Mouse (Mus musculus): ENCODE measurements at regions not wholly inside any gene's neighbourhood (a gene's known extent, or its start where the extent isn't known, plus 50 kb on each side); places are given as distances from the start of the nearest gene placed in this dataset.

- DNase-seq: no peak
- no peaks in the 10 kb centered on the region for H3K27me3 ChIP-seq (ENCODE audit: control insufficient read depth, insufficient read depth, low read length)
- no peaks in the 10 kb centered on the region for H3K4me1 ChIP-seq (replicated peaks; ENCODE audit: control insufficient read depth, insufficient read depth, low read length)
- H3K36me3 ChIP-seq (ENCODE audit: control insufficient read depth, insufficient read depth, low read length): no peaks in the 10 kb centered on the region
- no peak overlapping the region for H3K4me3 ChIP-seq (ENCODE audit: control insufficient read depth, insufficient read depth, low read length)
- no peak for TF ChIP-seq POLR2A (IDR thresholded peaks at IDR 0.05; ENCODE audit: control insufficient read depth, extremely low read depth, insufficient read depth, low read length, poor library complexity)
- no peak for TF ChIP-seq CTCF (IDR thresholded peaks at IDR 0.05; ENCODE audit: borderline replicate concordance, control insufficient read depth, extremely low read depth, insufficient read depth, low read length, poor library complexity)
- no peak overlapping the region for H3K27ac ChIP-seq (ENCODE audit: control insufficient read depth, insufficient read depth, low read length)
- 3% methylated on average over 1 of the region's 1 CpGs for WGBS
Observed at GRCm38 (mm10) chr13:25932810-25933209, 662.5 kb upstream of the Nrsn1 start.

GRCm38 (mm10) chr13:25932365-25932764 lies 662.1 kb upstream of the Nrsn1 start:
- no peaks in the 10 kb centered on the region for H3K27me3 ChIP-seq (ENCODE audit: control insufficient read depth, insufficient read depth, low read length)

GRCm38 (mm10) chr13:25925685-25926084 lies 655.4 kb upstream of the Nrsn1 start:
- Histone ChIP-seq H3K27ac (ENCODE audit: control insufficient read depth, insufficient read depth, low read length) (no peak overlapping the region), H3K36me3 (ENCODE audit: control insufficient read depth, insufficient read depth, low read length) (no peaks in the 10 kb centered on the region), H3K4me3 (ENCODE audit: control insufficient read depth, insufficient read depth, low read length) (no peak overlapping the region), H3K4me1 (replicated peaks; ENCODE audit: control insufficient read depth, insufficient read depth, low read length) (no peaks in the 10 kb centered on the region), H3K27me3 (ENCODE audit: control insufficient read depth, insufficient read depth, low read length) (no peaks in the 10 kb centered on the region)
- TF ChIP-seq CTCF (IDR thresholded peaks at IDR 0.05; ENCODE audit: borderline replicate concordance, control insufficient read depth, extremely low read depth, insufficient read depth, low read length, poor library complexity): no peak
- TF ChIP-seq POLR2A (IDR thresholded peaks at IDR 0.05; ENCODE audit: control insufficient read depth, extremely low read depth, insufficient read depth, low read length, poor library complexity): no peak
- no peak for DNase-seq
- 89% methylated on average over 5 of the region's 5 CpGs for WGBS

More at GRCm38 (mm10) chr13:25932365-25932764, 662.1 kb upstream of the Nrsn1 start:
- WGBS: 94% methylated on average over 2 of the region's 2 CpGs
- no peak for DNase-seq
- TF ChIP-seq POLR2A (IDR thresholded peaks at IDR 0.05; ENCODE audit: control insufficient read depth, extremely low read depth, insufficient read depth, low read length, poor library complexity) (no peak), CTCF (IDR thresholded peaks at IDR 0.05; ENCODE audit: borderline replicate concordance, control insufficient read depth, extremely low read depth, insufficient read depth, low read length, poor library complexity) (no peak)
- H3K4me1 ChIP-seq (replicated peaks; ENCODE audit: control insufficient read depth, insufficient read depth, low read length): no peaks in the 10 kb centered on the region
- no peak overlapping the region for H3K4me3 ChIP-seq (ENCODE audit: control insufficient read depth, insufficient read depth, low read length)
- no peaks in the 10 kb centered on the region for H3K36me3 ChIP-seq (ENCODE audit: control insufficient read depth, insufficient read depth, low read length)
- H3K27ac ChIP-seq (ENCODE audit: control insufficient read depth, insufficient read depth, low read length): no peak overlapping the region

GRCm38 (mm10) chr13:25899871-25900270 lies 629.6 kb upstream of the Nrsn1 start:
- H3K4me3 ChIP-seq (ENCODE audit: control insufficient read depth, insufficient read depth, low read length): no peak overlapping the region
- no peaks in the 10 kb centered on the region for H3K36me3 ChIP-seq (ENCODE audit: control insufficient read depth, insufficient read depth, low read length)
- no peaks in the 10 kb centered on the region for H3K4me1 ChIP-seq (replicated peaks; ENCODE audit: control insufficient read depth, insufficient read depth, low read length)
- no peaks in the 10 kb centered on the region for H3K27me3 ChIP-seq (ENCODE audit: control insufficient read depth, insufficient read depth, low read length)
- H3K27ac ChIP-seq (ENCODE audit: control insufficient read depth, insufficient read depth, low read length): no peak overlapping the region
- DNase-seq: no peak
- WGBS: 92% methylated on average over 5 of the region's 5 CpGs
- no peak for TF ChIP-seq POLR2A (IDR thresholded peaks at IDR 0.05; ENCODE audit: control insufficient read depth, extremely low read depth, insufficient read depth, low read length, poor library complexity)
- no peak for TF ChIP-seq CTCF (IDR thresholded peaks at IDR 0.05; ENCODE audit: borderline replicate concordance, control insufficient read depth, extremely low read depth, insufficient read depth, low read length, poor library complexity)

GRCm38 (mm10) chr13:25893150-25893549 lies 622.8 kb upstream of the Nrsn1 start:
- TF ChIP-seq POLR2A (IDR thresholded peaks at IDR 0.05; ENCODE audit: control insufficient read depth, extremely low read depth, insufficient read depth, low read length, poor library complexity) (no peak), CTCF (IDR thresholded peaks at IDR 0.05; ENCODE audit: borderline replicate concordance, control insufficient read depth, extremely low read depth, insufficient read depth, low read length, poor library complexity) (no peak)
- no peaks in the 10 kb centered on the region for H3K4me1 ChIP-seq (replicated peaks; ENCODE audit: control insufficient read depth, insufficient read depth, low read length)
- H3K27ac ChIP-seq (ENCODE audit: control insufficient read depth, insufficient read depth, low read length): no peak overlapping the region
- H3K27me3 ChIP-seq (ENCODE audit: control insufficient read depth, insufficient read depth, low read length): no peaks in the 10 kb centered on the region
- 20% methylated on average over 2 of the region's 2 CpGs for WGBS
- no peaks in the 10 kb centered on the region for H3K36me3 ChIP-seq (ENCODE audit: control insufficient read depth, insufficient read depth, low read length)
- no peak overlapping the region for H3K4me3 ChIP-seq (ENCODE audit: control insufficient read depth, insufficient read depth, low read length)
- no peak for DNase-seq

- no peak for TF ChIP-seq POLR2A (IDR thresholded peaks at IDR 0.05; ENCODE audit: control insufficient read depth, extremely low read depth, insufficient read depth, low read length, poor library complexity)
- TF ChIP-seq CTCF (IDR thresholded peaks at IDR 0.05; ENCODE audit: borderline replicate concordance, control insufficient read depth, extremely low read depth, insufficient read depth, low read length, poor library complexity): no peak
- no peak for DNase-seq
- Histone ChIP-seq H3K27me3 (ENCODE audit: control insufficient read depth, insufficient read depth, low read length) (no peaks in the 10 kb centered on the region), H3K4me3 (ENCODE audit: control insufficient read depth, insufficient read depth, low read length) (no peak overlapping the region), H3K4me1 (replicated peaks; ENCODE audit: control insufficient read depth, insufficient read depth, low read length) (no peaks in the 10 kb centered on the region), H3K36me3 (ENCODE audit: control insufficient read depth, insufficient read depth, low read length) (no peaks in the 10 kb centered on the region), H3K27ac (ENCODE audit: control insufficient read depth, insufficient read depth, low read length) (no peak overlapping the region)
- WGBS: 84% methylated on average over 4 of the region's 4 CpGs
Observed at GRCm38 (mm10) chr13:25882818-25883217, 612.5 kb upstream of the Nrsn1 start.

- Histone ChIP-seq H3K4me1 (replicated peaks; ENCODE audit: control insufficient read depth, insufficient read depth, low read length) (no peaks in the 10 kb centered on the region), H3K4me3 (ENCODE audit: control insufficient read depth, insufficient read depth, low read length) (no peak overlapping the region), H3K27me3 (ENCODE audit: control insufficient read depth, insufficient read depth, low read length) (no peaks in the 10 kb centered on the region), H3K27ac (ENCODE audit: control insufficient read depth, insufficient read depth, low read length) (no peak overlapping the region), H3K36me3 (ENCODE audit: control insufficient read depth, insufficient read depth, low read length) (no peaks in the 10 kb centered on the region)
- TF ChIP-seq POLR2A (IDR thresholded peaks at IDR 0.05; ENCODE audit: control insufficient read depth, extremely low read depth, insufficient read depth, low read length, poor library complexity) (no peak), CTCF (IDR thresholded peaks at IDR 0.05; ENCODE audit: borderline replicate concordance, control insufficient read depth, extremely low read depth, insufficient read depth, low read length, poor library complexity) (no peak)
- DNase-seq: no peak
- 92% methylated on average over 1 of the region's 1 CpGs for WGBS
Observed at GRCm38 (mm10) chr13:25868923-25869322, 598.6 kb upstream of the Nrsn1 start.
